Mouse (Mus musculus) thymus, adult 18-20 months (tissue): ENCODE measurements around the gene Fam172a.
"Not testable (repeated sequence)": the region's sequence is repeated elsewhere in the genome, so short reads cannot be mapped to it uniquely, and the experiment has no call there.

ENCODE experiments used
- DNase-seq, 2 experiments: peaks; one replicate each; pipeline ENCODE4 v3.0.0; 2022; ENCODE audit warnings: mixed read lengths in 2 of 2

The Fam172a gene

GRCm38 (mm10) chr13:77701733-77702132 is at the start of gene Fam172a:
Gene Fam172a (plus strand): TSS chr13:77702033.
- DNase-seq = not testable (repeated sequence)

DNA sequence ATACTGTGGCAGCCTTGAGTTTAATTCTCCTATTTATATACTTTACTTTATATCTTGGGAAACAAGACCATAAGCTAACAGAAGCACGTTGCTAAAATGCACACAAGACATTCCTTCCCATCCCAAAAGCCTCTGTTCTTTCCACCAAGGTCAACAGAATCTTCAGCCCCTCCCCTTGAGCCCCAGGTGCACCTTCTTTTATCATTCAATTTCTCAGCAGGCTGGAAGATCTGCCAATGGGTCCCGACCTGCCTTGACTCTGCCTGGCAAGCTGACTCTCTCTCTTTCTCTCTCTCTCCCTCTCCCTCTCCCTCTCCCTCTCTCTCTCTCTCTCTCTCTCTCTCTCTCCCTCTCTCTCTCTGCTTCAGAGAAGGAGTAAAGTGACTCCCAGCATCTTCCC is 13.2 kb upstream of the Fam172a start:
- DNase-seq = no peak

DNA sequence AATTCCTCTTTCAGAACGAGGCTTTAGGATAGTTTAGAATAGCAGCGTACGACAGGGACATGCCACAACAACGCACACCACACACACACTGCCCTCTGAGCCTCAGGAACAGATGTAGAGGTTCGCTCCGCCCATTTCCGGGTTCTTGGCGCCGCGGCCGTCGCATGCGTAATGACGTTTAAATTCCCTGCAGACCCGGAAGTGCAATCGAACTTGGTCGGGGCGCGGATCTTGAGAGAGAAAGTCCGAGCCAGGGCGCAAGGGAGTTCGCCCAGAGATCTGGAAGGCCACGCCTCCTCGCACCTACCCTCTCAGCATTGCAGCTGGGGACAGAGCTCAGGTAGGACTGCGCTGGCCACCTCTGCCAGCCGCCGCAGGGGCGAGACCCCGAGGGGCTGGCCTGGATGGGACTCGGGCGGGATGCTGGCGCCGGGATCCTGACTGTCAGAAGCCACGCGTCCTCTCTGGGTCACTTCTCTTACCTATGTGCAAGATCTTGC is 6.7 kb downstream of the Fam172a start:
- peak; percentile 80 to 87 for DNase-seq

GRCm38 (mm10) chr13:77717499-77717898 is 15.7 kb downstream of the Fam172a start:
- no peak for DNase-seq

- no peak for DNase-seq
These were observed 41.0 kb downstream of the Fam172a start for GRCm38 (mm10) chr13:77742822-77743221.

- DNase-seq = no peak
These were observed 75.8 kb downstream of the Fam172a start for GRCm38 (mm10) chr13:77777606-77778005.

- DNase-seq = not testable (repeated sequence)
These were observed 105.5 kb downstream of the Fam172a start for GRCm38 (mm10) chr13:77807341-77807740.

DNA sequence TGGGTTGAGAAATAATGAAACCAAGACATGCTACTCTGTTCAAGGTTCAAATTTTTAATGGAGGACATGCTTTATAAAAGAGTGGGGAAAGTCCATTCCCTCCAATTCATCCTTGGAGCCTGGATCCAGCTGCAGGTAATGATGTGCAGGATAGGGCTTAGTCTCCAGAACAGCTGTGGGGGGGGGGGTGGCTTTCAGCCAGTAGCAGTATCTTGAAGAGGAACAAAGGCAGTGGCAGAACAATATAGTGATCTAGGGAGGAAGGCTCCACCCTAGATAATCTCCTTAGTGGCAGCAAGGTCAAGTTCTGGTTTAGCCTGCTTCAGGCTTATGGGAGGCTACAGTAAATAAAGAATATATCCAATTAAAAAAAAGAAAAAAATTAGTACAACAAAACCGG is 108.6 kb downstream of the Fam172a start:
- DNase-seq = no peak

DNA sequence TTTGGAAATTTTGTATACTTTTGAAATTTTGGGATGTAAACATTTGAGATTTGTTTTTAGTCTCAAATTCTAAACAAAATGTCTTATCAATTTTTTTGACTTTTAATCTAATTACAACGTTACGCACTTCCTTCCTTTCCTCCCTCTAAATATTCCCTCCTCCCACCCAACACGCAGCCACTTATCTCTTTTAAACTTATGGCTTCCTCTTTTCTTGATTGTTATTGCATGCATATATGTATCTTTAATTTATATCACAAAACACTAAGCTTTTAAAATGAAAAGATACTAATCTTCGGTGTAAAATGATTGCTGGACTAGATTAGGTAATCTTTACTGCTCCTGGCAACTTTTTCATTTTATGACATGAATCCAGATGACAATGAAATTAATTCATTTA is 124.3 kb downstream of the Fam172a start:
- no peak for DNase-seq

DNA sequence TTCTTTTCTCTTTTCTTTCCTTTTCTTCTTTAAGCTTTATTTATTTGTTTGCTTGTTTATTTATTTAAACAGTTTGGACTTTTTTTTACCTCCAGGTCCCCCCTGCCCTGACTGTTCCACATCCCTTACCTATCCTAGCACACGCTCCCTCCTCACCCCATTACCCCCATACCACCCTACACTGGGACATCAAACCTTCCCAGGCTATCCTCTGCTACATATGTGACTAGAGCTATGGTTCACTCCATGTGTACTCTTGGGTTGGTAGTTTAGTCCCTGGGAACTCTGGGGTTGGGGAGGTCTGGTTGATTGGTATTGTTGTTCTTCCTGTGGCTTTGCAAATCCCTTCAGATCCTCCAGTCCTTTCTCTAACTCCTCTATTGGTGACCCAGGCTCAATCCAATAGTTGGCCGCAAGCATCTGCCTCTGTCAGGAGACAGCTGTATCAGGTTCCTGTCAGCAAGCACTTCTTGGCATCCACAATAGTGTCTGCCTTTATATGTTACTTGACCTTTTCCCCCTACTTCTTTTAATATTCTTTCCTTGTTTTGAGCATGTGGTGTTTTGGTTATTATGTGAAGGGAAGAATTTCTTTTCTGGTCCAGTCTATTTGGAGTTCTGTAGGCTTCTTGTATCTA is 141.3 kb downstream of the Fam172a start:
- DNase-seq = no peak

DNA sequence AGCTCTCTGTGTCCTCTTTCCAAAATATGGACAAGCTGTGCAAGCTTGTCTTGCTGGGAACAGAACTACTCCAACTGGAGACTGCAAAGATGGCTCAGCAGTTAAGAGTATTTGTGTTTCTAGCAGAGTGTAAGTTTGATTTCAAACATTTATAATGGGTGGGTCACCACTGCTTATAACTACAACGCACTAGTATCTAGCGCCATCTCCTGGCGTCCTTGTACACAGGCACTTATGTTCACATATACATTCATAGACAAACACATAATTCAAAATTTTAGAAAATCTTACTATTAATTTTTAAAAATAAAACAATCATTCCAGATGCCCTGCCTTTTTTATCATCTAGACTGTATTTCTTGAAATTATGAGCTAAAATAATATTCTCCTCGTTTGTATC is 147.0 kb downstream of the Fam172a start:
- DNase-seq = no peak

- no peak for DNase-seq
These were observed 163.0 kb downstream of the Fam172a start for GRCm38 (mm10) chr13:77864804-77865203.

- no peak for DNase-seq
These were observed 166.5 kb downstream of the Fam172a start for GRCm38 (mm10) chr13:77868314-77868713.

GRCm38 (mm10) chr13:77878120-77878519 is 176.3 kb downstream of the Fam172a start:
- no peak for DNase-seq

DNA sequence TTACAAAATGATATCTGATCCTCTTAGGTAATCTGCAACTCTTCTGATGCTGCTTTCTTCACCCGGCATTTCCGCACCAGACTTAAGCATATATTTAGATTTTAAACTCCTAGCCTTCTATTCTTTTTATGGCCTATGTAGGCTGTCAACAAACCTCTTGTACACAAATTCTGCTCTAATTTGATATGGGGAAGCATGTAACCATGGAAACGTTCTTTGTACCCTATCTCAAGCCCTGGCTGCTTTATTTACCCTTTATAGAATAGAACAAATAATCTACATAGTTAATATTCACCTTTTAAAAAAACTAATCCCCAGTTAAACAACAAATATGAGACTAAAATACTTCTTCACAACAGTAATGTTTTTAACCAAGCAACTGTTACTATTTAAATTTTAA is 176.7 kb downstream of the Fam172a start:
- DNase-seq = no peak

- no peak for DNase-seq
These were observed 195.8 kb downstream of the Fam172a start for GRCm38 (mm10) chr13:77897619-77898018.

GRCm38 (mm10) chr13:77898066-77898796 is 196.4 kb downstream of the Fam172a start:
- no peak for DNase-seq

GRCm38 (mm10) chr13:77899725-77900124 is 197.9 kb downstream of the Fam172a start:
- no peak for DNase-seq

GRCm38 (mm10) chr13:77900843-77901242 is 199.0 kb downstream of the Fam172a start:
- DNase-seq = no peak

DNA sequence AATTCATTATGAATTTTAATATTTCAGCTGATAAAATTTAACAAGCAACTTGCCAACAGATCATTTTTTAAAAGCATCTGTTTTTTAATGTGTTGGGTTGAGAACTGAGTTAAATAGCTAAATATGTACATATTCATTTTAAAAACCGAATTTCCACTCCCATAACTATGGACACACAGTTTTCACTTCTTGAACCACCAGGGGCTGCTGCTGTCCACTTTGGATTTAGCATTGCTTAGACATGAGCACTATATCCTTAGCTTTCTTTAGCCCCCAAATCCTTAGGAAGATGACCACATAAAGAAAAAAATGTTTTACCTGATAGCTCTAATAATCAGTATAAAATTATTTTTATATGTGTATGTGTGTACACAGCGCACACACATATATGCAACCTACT is 207.4 kb downstream of the Fam172a start:
- DNase-seq = no peak

- no peak for DNase-seq
These were observed 221.0 kb downstream of the Fam172a start for GRCm38 (mm10) chr13:77922834-77923233.

DNA sequence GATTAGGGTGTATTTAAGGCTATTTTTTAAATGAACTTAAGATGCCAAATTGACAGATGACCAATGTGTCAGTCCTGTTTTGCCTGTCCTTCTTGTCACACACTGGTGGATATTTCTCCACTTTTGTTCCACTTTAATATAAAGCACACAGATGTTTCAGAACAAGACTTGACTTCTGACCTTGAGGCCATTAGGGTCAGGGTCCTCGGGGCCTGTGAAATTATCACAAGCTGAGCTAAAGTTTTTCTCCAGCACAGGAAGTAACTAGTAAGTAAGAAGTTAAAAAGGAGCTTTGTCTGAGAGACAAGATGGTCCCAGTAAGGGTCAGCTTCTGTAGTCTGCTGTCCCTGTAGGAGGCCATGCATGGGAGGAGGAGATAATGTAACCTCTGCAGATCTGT is 255.8 kb downstream of the Fam172a start:
- no peak for DNase-seq

GRCm38 (mm10) chr13:77959493-77960272 is 257.9 kb downstream of the Fam172a start:
- DNase-seq = no peak

GRCm38 (mm10) chr13:77976248-77976647 is 274.4 kb downstream of the Fam172a start:
- DNase-seq = no peak
